Mouse (Mus musculus) cerebellum, adult 2 months (tissue): ENCODE measurements around the gene B3gat3.

Experiments
- CTCF ChIP-seq: fragments of 200-500 bp; IDR thresholded peaks from 2 replicates; pipeline ENCODE4 v1.5.1; 2011; ENCODE audit warnings: low read depth, mild to moderate bottlenecking, control low read depth, low read length, moderate library complexity, borderline replicate concordance; ENCODE audit not compliant: insufficient read depth
- POLR2A ChIP-seq: fragments of 200-500 bp; IDR thresholded peaks from 2 replicates; pipeline ENCODE4 v1.6.1; 2011; ENCODE audit warnings: low read length, control low read depth, borderline replicate concordance; ENCODE audit not compliant: insufficient read depth

- TF ChIP-seq POLR2A (no peak), CTCF (no peak)
These were observed 55.3 kb downstream of the B3gat3 start for GRCm38 (mm10) chr19:8975491-8975890.
